Mouse (Mus musculus) liver, embryonic 14.5 days (tissue): ENCODE data around the gene Dnajc14. TPM values are rescaled to one million over a fixed set of nuclear protein-coding genes. Genes with fewer than 3 reads are reported as not detected.
A peak's percentile ranks its signal among the peaks of the same experiment; 100 is the strongest.

ENCODE experiments used
- ATAC-seq: fragments of 200-750 bp; cut with Nextera tagmentation; 2 replicates; pipeline ENCODE4 v1.8.0; 2017; ENCODE audit warnings: moderate number of reproducible peaks, mild to moderate bottlenecking, moderate library complexity; ENCODE audit not compliant: insufficient read depth
- DNase-seq, 3 experiments: peaks; one replicate each; pipeline ENCODE4 v3.0.0-alpha.2; 2012 to 2013; ENCODE audit warnings: low read depth in 3 of 3, low spot score in 3 of 3
- H3K27ac ChIP-seq: fragments of 300-500 bp; sonication (generic); 2 replicates; pipeline ENCODE4 v1.5.1; 2014; ENCODE audit warnings: moderate library complexity, mild to moderate bottlenecking, control low read depth, inconsistent platforms
- H3K27me3 ChIP-seq: fragments of 300-500 bp; sonication (generic); 2 replicates; pipeline ENCODE4 v1.6.1; 2014; ENCODE audit warnings: mild to moderate bottlenecking, low read length, moderate library complexity; ENCODE audit not compliant: control insufficient read depth, insufficient read depth
- H3K36me3 ChIP-seq: fragments of 300-500 bp; sonication (generic); replicated peaks from 2 replicates; pipeline ENCODE4 v1.6.1; 2014; ENCODE audit warnings: low read depth; ENCODE audit not compliant: control insufficient read depth, insufficient read depth
- H3K4me1 ChIP-seq, 2 experiments: fragments of 200-500 bp in 1 of 2; fragments of 300-500 bp in 1 of 2; sonication (generic) in 1 of 2; replicated peaks; 2 replicates each; pipeline ENCODE4 v1.6.1; 2012 to 2014; ENCODE audit warnings: antibody characterized with exemption in 1 of 2, inconsistent platforms in 1 of 2, low read length in 1 of 2; ENCODE audit not compliant: control insufficient read depth in 2 of 2, insufficient read depth in 2 of 2
- H3K4me2 ChIP-seq: fragments of 300-500 bp; sonication (generic); 2 replicates; pipeline ENCODE4 v1.6.1; 2014; ENCODE audit warnings: low read depth, mild to moderate bottlenecking, control low read depth, moderate library complexity
- H3K4me3 ChIP-seq, 2 experiments: fragments of 200-500 bp in 1 of 2; fragments of 300-500 bp in 1 of 2; sonication (generic) in 1 of 2; 2 replicates each; pipeline ENCODE4 v1.5.1; 2012 to 2014; ENCODE audit warnings: low read depth in 2 of 2, low read length in 2 of 2, mild to moderate bottlenecking in 2 of 2, control low read depth in 1 of 2, inconsistent platforms in 1 of 2, moderate library complexity in 1 of 2; ENCODE audit not compliant: insufficient read depth in 1 of 2
- H3K9ac ChIP-seq: fragments of 300-500 bp; sonication (generic); replicated peaks from 2 replicates; pipeline ENCODE4 v1.6.1; 2014; ENCODE audit warnings: mild to moderate bottlenecking, control low read depth, moderate library complexity
- H3K9me3 ChIP-seq: fragments of 300-500 bp; sonication (generic); 2 replicates; pipeline ENCODE4 v1.6.1; 2016; ENCODE audit warnings: low read length, mixed read lengths; ENCODE audit not compliant: control insufficient read depth
- CTCF ChIP-seq: IDR thresholded peaks from 2 replicates; pipeline ENCODE4 v1.5.1; 2016; ENCODE audit warnings: antibody characterized with exemption, low read depth, control low read depth
- EP300 ChIP-seq: IDR thresholded peaks from 2 replicates; pipeline ENCODE4 v1.6.1; 2016; ENCODE audit warnings: antibody characterized with exemption, low read depth
- WGBS: fragments of 180-500 bp; shearing (Covaris S2); extraction: QIAGEN DNeasy Blood & Tissue Kit; methylation state at CpG from one replicate; pipeline ENCODE4 v1.1.7; 2014; ENCODE audit not compliant: insufficient replicate concordance; 5-methylcytosine and 5-hydroxymethylcytosine counted together
- polyA plus RNA-seq, 2 experiments: library from polyadenylated mRNA; depleted of rRNA in 1 of 2; stranded (reverse) in 1 of 2; unstranded in 1 of 2; fragments of >200 nt; fragmentation: Nextera tagmentation in 1 of 2; extraction: Ambion mirVana in 1 of 2; gene quantifications; 2 replicates each; pipeline versions ENCODE4 v1.2.1 to v1.2.3; 2012 to 2014

Gene Dnajc14
- polyA plus RNA-seq, 2 experiments = 6.0 to 10.7 TPM

DNA sequence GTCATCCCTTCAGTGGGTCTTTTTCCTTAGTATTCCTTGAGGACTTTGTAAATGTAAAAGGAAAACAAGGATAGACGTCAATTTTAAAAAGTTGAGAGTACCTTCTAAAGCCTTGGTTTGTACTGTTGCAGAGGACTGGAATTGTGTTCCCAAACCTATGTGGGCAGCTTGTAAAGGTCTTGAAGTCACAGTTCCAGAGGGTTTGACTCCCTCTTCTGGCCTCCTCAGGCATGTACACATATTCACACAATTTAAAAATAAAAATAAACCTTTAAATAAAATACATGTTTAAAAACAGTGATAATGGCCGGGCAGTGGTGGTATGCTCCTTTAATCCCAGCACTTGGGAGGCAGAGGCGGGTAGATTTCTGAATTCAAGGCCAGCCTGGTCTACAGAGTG is 62.2 kb downstream of the Dnajc14 start:
- 82% methylated on average over 3 of the region's 3 CpGs for WGBS
- no peaks in the 10 kb centered on the region for H3K27me3 ChIP-seq
- TF ChIP-seq CTCF = peak; percentile 21; the same call in 1 of the 2 replicates
- no peak for TF ChIP-seq EP300
- no peak overlapping the region for H3K4me2 ChIP-seq
- H3K9ac ChIP-seq = no peak overlapping the region
- DNase-seq (no peak), ATAC-seq (no peak)
- peaks cover 13% of the 10 kb centered on the region for H3K36me3 ChIP-seq
- no peaks in the 10 kb centered on the region for H3K9me3 ChIP-seq
- no peak overlapping the region for H3K4me3 ChIP-seq
- H3K27ac ChIP-seq = no peak overlapping the region
- no peaks in the 10 kb centered on the region for H3K4me1 ChIP-seq

DNA sequence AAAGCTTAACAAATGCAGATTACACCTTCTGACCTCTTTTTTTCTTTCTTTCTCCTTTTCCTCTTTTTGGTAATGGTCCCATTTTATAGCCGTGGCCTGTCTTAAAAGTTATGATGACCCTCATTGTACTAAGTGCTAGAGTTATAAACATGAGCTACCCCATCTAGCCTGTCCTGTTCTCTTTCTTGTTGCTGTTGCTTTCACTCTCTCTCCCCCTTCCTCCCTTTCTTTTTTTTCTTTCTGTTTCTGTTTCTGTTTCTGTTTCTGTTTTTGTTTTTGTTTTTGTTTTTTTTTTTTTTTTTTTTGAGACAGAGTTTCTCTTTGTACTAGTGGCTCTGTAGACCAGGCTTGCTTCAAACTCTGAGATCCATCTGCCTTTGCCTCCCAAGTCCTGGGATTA is 62.7 kb downstream of the Dnajc14 start:
- DNase-seq (no peak), ATAC-seq (no peak)

More for the DNA sequence above, 62.7 kb downstream of the Dnajc14 start:
- H3K4me3 ChIP-seq = no peak overlapping the region
- no peak overlapping the region for H3K27ac ChIP-seq
- no peaks in the 10 kb centered on the region for H3K9me3 ChIP-seq
- H3K4me2 ChIP-seq = no peak overlapping the region
- H3K4me1 ChIP-seq = no peaks in the 10 kb centered on the region
- no peak for TF ChIP-seq CTCF
- TF ChIP-seq EP300 = no peak
- no peak overlapping the region for H3K9ac ChIP-seq
- 70% methylated on average over 1 of the region's 1 CpGs for WGBS
- peaks cover 14% of the 10 kb centered on the region for H3K36me3 ChIP-seq
- H3K27me3 ChIP-seq = no peaks in the 10 kb centered on the region

Other genes with a start within 250 kb of the Dnajc14 start
- gene Pa2g4, start 238.1 kb upstream of the Dnajc14 start, polyA plus RNA-seq (2012; rRNA removed) = 57.6 and 113 TPM in 2 replicates
- gene Pa2g4, start 238.1 kb upstream of the Dnajc14 start, polyA plus RNA-seq (2014; fragmentation: Nextera tagmentation; extraction: Ambion mirVana) = 163 and 172 TPM in 2 replicates
- gene Erbb3, start 214.4 kb upstream of the Dnajc14 start, polyA plus RNA-seq (2012; rRNA removed) = 1.3 and 1.4 TPM in 2 replicates
- 1.1 and 1.5 TPM in 2 replicates for gene Erbb3, start 214.4 kb upstream of the Dnajc14 start, polyA plus RNA-seq (2014; fragmentation: Nextera tagmentation; extraction: Ambion mirVana)
- gene Rps26, start 177.3 kb upstream of the Dnajc14 start, polyA plus RNA-seq (2012; rRNA removed) = 867 and 921 TPM in 2 replicates
- gene Rps26, start 177.3 kb upstream of the Dnajc14 start, polyA plus RNA-seq (2014; fragmentation: Nextera tagmentation; extraction: Ambion mirVana) = 643 and 646 TPM in 2 replicates
- gene Ikzf4, start 158.1 kb upstream of the Dnajc14 start, polyA plus RNA-seq (2012; rRNA removed) = 0.13 and 0.18 TPM in 2 replicates
- 0.05 TPM in 1 of 2 replicates, not detected in the other for gene Ikzf4, start 158.1 kb upstream of the Dnajc14 start, polyA plus RNA-seq (2014; fragmentation: Nextera tagmentation; extraction: Ambion mirVana)
- 8.1 and 8.6 TPM in 2 replicates for gene Suox, start 130.0 kb upstream of the Dnajc14 start, polyA plus RNA-seq (2012; rRNA removed)
- 7.6 and 9.9 TPM in 2 replicates for gene Suox, start 130.0 kb upstream of the Dnajc14 start, polyA plus RNA-seq (2014; fragmentation: Nextera tagmentation; extraction: Ambion mirVana)
- gene Rab5b, start 107.8 kb upstream of the Dnajc14 start, polyA plus RNA-seq (2012; rRNA removed) = 17.8 and 19.3 TPM in 2 replicates
- gene Rab5b, start 107.8 kb upstream of the Dnajc14 start, polyA plus RNA-seq (2014; fragmentation: Nextera tagmentation; extraction: Ambion mirVana) = 24.5 and 26.2 TPM in 2 replicates
- gene Pmel, start 99.9 kb upstream of the Dnajc14 start, polyA plus RNA-seq (2012; rRNA removed) = 0.27 and 0.31 TPM in 2 replicates
- gene Pmel, start 99.9 kb upstream of the Dnajc14 start, polyA plus RNA-seq (2014; fragmentation: Nextera tagmentation; extraction: Ambion mirVana) = 0.20 and 0.50 TPM in 2 replicates
- gene Cdk2, start 99.0 kb upstream of the Dnajc14 start, polyA plus RNA-seq (2012; rRNA removed) = 38.8 and 40.7 TPM in 2 replicates
- 51.8 and 56.6 TPM in 2 replicates for gene Cdk2, start 99.0 kb upstream of the Dnajc14 start, polyA plus RNA-seq (2014; fragmentation: Nextera tagmentation; extraction: Ambion mirVana)
- 1.4 and 1.6 TPM in 2 replicates for gene Dgka, start 59.2 kb upstream of the Dnajc14 start, polyA plus RNA-seq (2012; rRNA removed)
- 2.0 and 2.1 TPM in 2 replicates for gene Dgka, start 59.2 kb upstream of the Dnajc14 start, polyA plus RNA-seq (2014; fragmentation: Nextera tagmentation; extraction: Ambion mirVana)
- 14.2 and 19.5 TPM in 2 replicates for gene Pym1, start 56.2 kb upstream of the Dnajc14 start, polyA plus RNA-seq (2012; rRNA removed)
- gene Pym1, start 56.2 kb upstream of the Dnajc14 start, polyA plus RNA-seq (2014; fragmentation: Nextera tagmentation; extraction: Ambion mirVana) = 12.4 and 15.3 TPM in 2 replicates
- gene Mmp19, start 13.2 kb upstream of the Dnajc14 start, polyA plus RNA-seq (2012; rRNA removed) = 8.0 and 9.5 TPM in 2 replicates
- gene Mmp19, start 13.2 kb upstream of the Dnajc14 start, polyA plus RNA-seq (2014; fragmentation: Nextera tagmentation; extraction: Ambion mirVana) = 8.3 and 8.9 TPM in 2 replicates
- 2.1 and 2.9 TPM in 2 replicates for gene Tmem198b, start 308 bp downstream of the Dnajc14 start, polyA plus RNA-seq (2012; rRNA removed)
- 0.99 and 1.5 TPM in 2 replicates for gene Tmem198b, start 308 bp downstream of the Dnajc14 start, polyA plus RNA-seq (2014; fragmentation: Nextera tagmentation; extraction: Ambion mirVana)
- 27.1 and 61.2 TPM in 2 replicates for gene Sarnp, start 13.3 kb downstream of the Dnajc14 start, polyA plus RNA-seq (2012; rRNA removed)
- 122 and 125 TPM in 2 replicates for gene Sarnp, start 13.3 kb downstream of the Dnajc14 start, polyA plus RNA-seq (2014; fragmentation: Nextera tagmentation; extraction: Ambion mirVana)
- gene Ormdl2, start 17.6 kb downstream of the Dnajc14 start, polyA plus RNA-seq (2012; rRNA removed) = 43.1 and 47.8 TPM in 2 replicates
- 80.5 and 83.5 TPM in 2 replicates for gene Ormdl2, start 17.6 kb downstream of the Dnajc14 start, polyA plus RNA-seq (2014; fragmentation: Nextera tagmentation; extraction: Ambion mirVana)
- 0.32 and 0.36 TPM in 2 replicates for gene Gdf11, start 87.7 kb downstream of the Dnajc14 start, polyA plus RNA-seq (2012; rRNA removed)
- 0.16 and 0.23 TPM in 2 replicates for gene Gdf11, start 87.7 kb downstream of the Dnajc14 start, polyA plus RNA-seq (2014; fragmentation: Nextera tagmentation; extraction: Ambion mirVana)
- 22.5 and 29.6 TPM in 2 replicates for gene Cd63, start 96.9 kb downstream of the Dnajc14 start, polyA plus RNA-seq (2012; rRNA removed)
- gene Cd63, start 96.9 kb downstream of the Dnajc14 start, polyA plus RNA-seq (2014; fragmentation: Nextera tagmentation; extraction: Ambion mirVana) = 73.0 and 85.0 TPM in 2 replicates
- gene Rdh5, start 118.8 kb downstream of the Dnajc14 start, polyA plus RNA-seq (2012; rRNA removed) = 12.1 and 12.3 TPM in 2 replicates
- 13.6 and 15.8 TPM in 2 replicates for gene Rdh5, start 118.8 kb downstream of the Dnajc14 start, polyA plus RNA-seq (2014; fragmentation: Nextera tagmentation; extraction: Ambion mirVana)
- 67.2 and 95.9 TPM in 2 replicates for gene Bloc1s1, start 120.0 kb downstream of the Dnajc14 start, polyA plus RNA-seq (2012; rRNA removed)
- gene Bloc1s1, start 120.0 kb downstream of the Dnajc14 start, polyA plus RNA-seq (2014; fragmentation: Nextera tagmentation; extraction: Ambion mirVana) = 99.2 and 99.8 TPM in 2 replicates
- 0.09 and 0.19 TPM in 2 replicates for gene Itga7, start 129.8 kb downstream of the Dnajc14 start, polyA plus RNA-seq (2012; rRNA removed)
- gene Itga7, start 129.8 kb downstream of the Dnajc14 start, polyA plus RNA-seq (2014; fragmentation: Nextera tagmentation; extraction: Ambion mirVana) = 0.04 and 0.15 TPM in 2 replicates
- gene Mettl7b, start 156.9 kb downstream of the Dnajc14 start, polyA plus RNA-seq (2012; rRNA removed) = not detected in 2 replicates
- gene Mettl7b, start 156.9 kb downstream of the Dnajc14 start, polyA plus RNA-seq (2014; fragmentation: Nextera tagmentation; extraction: Ambion mirVana) = not detected in 2 replicates
- gene Olfr9, start 185.4 kb downstream of the Dnajc14 start, polyA plus RNA-seq (2012; rRNA removed) = not detected in 2 replicates
- gene Olfr9, start 185.4 kb downstream of the Dnajc14 start, polyA plus RNA-seq (2014; fragmentation: Nextera tagmentation; extraction: Ambion mirVana) = not detected in 2 replicates
- not detected in 2 replicates for gene Olfr763, start 206.7 kb downstream of the Dnajc14 start, polyA plus RNA-seq (2012; rRNA removed)
- not detected in 2 replicates for gene Olfr763, start 206.7 kb downstream of the Dnajc14 start, polyA plus RNA-seq (2014; fragmentation: Nextera tagmentation; extraction: Ambion mirVana)
- not detected in 2 replicates for gene Olfr764-ps1, start 235.8 kb downstream of the Dnajc14 start, polyA plus RNA-seq (2012; rRNA removed)
- not detected in 2 replicates for gene Olfr764-ps1, start 235.8 kb downstream of the Dnajc14 start, polyA plus RNA-seq (2014; fragmentation: Nextera tagmentation; extraction: Ambion mirVana)
- gene Olfr765, start 245.9 kb downstream of the Dnajc14 start, polyA plus RNA-seq (2012; rRNA removed) = not detected in 2 replicates
- not detected in 2 replicates for gene Olfr765, start 245.9 kb downstream of the Dnajc14 start, polyA plus RNA-seq (2014; fragmentation: Nextera tagmentation; extraction: Ambion mirVana)